Mouse (Mus musculus) right cerebral cortex, postnatal 4 days (tissue): ENCODE data around the gene Irs3.

Experiments used
- DNase-seq: peaks from one replicate; pipeline ENCODE4 v3.0.0-alpha.2; 2022

Irs3 gene

DNA sequence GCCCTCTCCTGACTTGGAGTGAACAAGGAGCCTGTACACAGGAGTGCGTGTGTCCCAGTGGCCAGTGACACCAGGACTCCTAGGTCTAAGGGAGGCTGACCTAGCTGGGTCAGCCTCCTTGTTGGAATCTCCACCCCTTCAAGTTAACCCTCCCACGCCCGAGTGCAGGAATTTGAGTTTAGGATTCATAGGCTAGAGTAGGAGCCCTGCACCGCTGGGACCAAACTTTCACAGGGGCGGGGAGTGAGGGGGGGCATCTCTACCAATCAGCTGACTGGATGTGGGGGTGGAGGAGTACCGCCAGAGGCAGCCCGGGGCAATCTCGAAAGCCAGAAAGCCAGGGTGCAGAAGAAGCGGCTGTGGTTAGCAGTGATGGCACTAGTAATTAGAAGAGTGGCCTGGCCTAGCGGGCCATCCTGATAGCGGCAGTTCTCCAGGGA is at the start of gene Irs3:
Irs3 (minus strand) TSS at position 63 of the 440 bp plus-strand sequence.
- DNase-seq = no peak

GRCm38 (mm10) chr5:137694796-137695195 is 49.3 kb upstream of the Irs3 start:
- DNase-seq = no peak

GRCm38 (mm10) chr5:137691881-137692280 is 46.4 kb upstream of the Irs3 start:
- no peak for DNase-seq

- DNase-seq = no peak
Measured at GRCm38 (mm10) chr5:137690531-137690930, 45.0 kb upstream of the Irs3 start.

- DNase-seq = no peak
Measured at GRCm38 (mm10) chr5:137689974-137690373, 44.5 kb upstream of the Irs3 start.

- DNase-seq = no peak
Measured at GRCm38 (mm10) chr5:137686127-137686790, 40.7 kb upstream of the Irs3 start.

GRCm38 (mm10) chr5:137685653-137686052 is 40.1 kb upstream of the Irs3 start:
- no peak for DNase-seq

GRCm38 (mm10) chr5:137684294-137685123 is 39.0 kb upstream of the Irs3 start, which contains the start of gene Agfg2:
Gene Agfg2 (minus strand): TSS chr5:137684726.
- DNase-seq = peak; percentile 98

GRCm38 (mm10) chr5:137683388-137684293 is 38.1 kb upstream of the Irs3 start:
- peak; percentile 35 for DNase-seq

DNA sequence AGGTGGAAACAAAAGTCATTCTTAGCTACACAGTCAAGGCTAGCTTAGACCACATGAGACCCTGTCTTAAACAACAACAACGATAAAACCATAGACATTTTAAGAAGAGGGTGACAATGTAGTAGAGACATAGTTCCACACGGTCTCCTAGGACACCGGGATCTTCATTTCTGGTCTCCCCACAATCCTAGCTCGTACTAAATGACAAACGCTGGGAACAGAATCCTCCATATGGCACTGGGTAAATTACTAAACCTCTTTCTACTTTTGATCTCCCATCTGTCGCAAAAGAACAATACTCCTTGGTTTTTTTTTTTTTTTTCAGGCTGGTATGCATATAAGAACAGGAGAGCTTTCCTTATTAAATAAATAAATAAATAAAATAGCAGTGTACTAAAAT is 37.0 kb upstream of the Irs3 start:
- no peak for DNase-seq

GRCm38 (mm10) chr5:137679726-137680125 is 34.2 kb upstream of the Irs3 start:
- no peak for DNase-seq

DNA sequence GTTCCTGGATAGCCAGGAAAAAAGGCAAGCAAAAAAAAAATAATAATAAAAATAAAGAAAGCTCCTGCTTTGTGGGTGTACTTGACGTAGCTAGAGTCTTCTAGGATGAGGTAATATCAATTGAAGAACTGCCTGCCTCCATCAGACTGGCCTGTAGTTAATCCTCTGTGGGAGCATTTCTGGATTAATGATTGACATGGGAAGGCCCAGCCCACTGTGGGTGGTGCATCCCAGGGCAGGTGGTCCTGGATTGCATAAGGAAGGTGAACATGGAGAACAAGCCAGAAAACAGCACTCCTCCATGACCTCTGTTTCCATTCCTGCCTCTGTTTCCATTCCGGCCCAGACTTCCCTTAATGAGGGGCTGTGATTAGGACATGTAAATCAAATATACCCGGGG is 33.2 kb upstream of the Irs3 start:
- no peak for DNase-seq

DNA sequence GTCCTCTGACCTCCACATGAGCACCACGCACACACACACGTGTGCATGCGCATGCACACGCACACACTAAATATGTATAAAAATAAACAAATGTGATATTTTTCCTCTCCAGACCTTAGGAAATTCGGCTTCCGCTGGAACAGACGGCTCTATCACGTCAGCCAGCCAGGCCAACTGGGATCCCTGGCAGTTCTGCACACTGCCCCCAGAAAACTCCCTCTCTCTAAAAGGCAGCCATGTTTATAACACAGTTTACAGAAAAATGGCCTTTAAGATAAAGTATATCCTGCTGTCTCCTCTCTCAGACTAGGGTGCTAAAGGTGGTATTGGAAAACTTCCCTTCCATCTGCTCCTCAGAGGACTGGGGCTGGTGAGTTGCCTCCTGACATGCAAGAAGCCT is 32.3 kb upstream of the Irs3 start:
- no peak for DNase-seq

- no peak for DNase-seq
Measured at GRCm38 (mm10) chr5:137674786-137675185, 29.3 kb upstream of the Irs3 start.

DNA sequence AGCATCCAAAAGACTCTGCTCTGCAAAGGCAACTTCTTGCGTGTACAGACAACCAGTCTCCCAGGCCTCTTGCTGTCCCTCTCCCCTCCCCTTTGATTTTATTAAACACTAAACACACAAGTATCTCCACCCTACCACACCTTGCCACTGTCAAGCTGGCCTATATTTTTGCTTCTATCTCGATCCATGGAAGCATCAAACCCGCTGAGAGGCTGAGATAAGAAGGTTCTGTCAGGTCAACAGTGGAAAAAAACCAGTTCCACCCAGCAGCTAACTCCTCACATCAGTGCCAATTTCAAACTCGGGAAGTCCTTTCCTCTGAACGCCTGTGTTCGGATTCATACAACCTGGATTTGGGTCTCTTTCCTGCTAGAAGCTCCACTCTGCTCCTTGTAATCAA is 27.5 kb upstream of the Irs3 start:
- DNase-seq = no peak

DNA sequence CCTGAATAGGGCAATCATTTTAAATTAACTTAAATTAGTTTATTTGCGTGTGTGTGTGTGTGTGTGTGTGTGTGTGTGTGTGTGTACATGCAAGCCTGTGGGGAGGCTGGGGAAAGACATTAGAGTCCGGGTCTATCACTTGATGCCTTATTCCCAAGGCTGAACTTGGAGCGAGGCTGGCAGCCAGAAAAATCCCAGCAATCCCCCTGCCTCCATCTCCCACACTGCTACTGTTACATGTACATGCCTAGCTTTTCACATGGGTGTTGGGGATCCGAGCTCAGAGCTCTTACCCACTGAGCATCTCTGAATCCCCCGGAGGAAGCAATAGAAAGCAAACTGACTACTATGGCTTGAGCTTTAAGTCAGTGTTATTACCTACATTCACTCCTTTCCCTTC is 26.8 kb upstream of the Irs3 start:
- no peak for DNase-seq

- no peak for DNase-seq
Measured at GRCm38 (mm10) chr5:137671443-137672240, 26.1 kb upstream of the Irs3 start.

DNA sequence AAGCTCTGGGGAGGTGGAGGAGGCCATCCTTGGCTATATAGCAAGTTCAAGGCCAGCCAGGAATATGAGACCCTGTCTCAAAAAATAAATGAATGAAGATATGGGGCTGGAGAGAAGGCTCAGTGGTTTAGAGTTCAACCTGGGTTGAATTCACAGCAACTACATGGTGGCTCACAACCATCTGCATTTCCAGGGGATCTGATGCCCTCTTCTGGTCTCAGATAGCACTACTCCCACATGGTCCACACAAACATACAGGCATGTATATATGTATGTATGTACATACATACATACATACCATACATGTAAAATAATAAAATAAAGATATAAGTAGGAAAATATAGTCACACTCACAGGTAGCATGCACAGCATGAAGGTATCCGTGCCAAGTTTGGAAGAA is 24.7 kb upstream of the Irs3 start:
- DNase-seq = no peak

DNA sequence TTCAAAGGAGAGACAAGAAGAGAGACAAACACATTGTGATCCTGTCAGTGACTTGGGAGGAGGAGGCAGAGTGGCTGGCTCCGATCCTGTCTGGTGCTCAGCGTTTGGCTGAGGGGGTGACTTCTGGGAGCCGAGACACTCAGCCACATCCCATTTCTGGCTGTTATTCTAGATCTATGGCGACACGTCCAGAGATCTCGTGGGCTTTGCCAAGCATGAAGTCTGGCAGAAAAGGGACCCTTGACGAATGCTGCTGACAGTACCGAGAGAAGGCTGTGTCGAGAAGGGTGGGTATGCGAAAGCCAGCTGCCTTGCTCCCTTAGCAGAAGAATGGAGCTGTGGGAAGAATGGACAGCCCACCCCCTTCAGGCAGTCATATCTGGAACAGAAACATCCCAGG is 23.5 kb upstream of the Irs3 start:
- DNase-seq = no peak

- no peak for DNase-seq
Measured at GRCm38 (mm10) chr5:137663057-137663456, 17.5 kb upstream of the Irs3 start.

DNA sequence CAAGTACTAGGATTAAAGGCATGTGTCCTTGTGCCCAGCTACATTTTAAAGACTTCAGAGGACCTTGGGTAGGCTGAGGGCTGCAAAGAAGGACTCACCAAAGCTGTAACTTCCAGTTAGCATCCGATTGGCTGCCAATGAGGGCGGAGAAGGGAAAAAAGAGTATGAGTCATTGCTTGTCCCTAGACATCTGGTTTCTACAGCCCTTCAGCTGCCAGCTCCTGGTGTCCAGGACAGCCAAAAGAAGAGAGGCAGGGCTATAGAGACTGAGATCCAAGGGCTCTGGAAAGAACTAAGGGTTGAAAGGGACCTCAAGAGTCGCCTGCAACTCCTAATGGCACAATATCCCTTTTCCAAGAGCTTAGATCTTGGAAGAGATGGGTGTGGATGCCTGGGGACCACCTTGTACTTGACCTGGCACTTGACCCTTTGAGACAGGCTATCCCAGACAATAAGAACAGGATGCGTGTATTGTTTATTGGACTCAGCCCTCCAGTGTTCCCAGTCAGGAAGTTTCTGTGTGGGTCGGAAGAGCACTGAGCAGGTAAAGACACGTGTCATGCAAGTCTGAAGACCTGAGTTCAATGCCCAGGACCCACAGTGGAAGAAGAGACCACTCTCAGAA is 14.7 kb upstream of the Irs3 start:
- DNase-seq = no peak

DNA sequence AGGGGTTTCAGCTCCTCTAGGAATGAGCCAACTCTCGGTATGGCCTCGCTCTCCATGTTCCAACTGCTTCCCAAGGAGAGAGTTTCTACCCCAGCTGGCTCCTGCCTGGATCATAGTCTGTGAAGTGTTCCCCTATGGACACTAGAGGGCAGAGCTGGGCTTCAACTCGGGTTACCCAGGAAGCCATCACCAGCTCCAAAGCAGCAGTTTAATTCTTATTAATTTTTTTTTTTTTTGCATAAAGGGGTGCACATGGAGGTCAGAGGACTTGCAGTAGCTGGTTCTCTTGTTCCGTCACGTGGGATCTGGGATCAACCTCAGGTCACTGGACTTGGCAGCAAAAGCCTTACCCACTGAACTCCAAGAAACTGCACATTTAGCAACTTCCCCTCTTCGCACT is 11.5 kb upstream of the Irs3 start:
- DNase-seq = peak; percentile 65
